In the genomic region with DNA sequence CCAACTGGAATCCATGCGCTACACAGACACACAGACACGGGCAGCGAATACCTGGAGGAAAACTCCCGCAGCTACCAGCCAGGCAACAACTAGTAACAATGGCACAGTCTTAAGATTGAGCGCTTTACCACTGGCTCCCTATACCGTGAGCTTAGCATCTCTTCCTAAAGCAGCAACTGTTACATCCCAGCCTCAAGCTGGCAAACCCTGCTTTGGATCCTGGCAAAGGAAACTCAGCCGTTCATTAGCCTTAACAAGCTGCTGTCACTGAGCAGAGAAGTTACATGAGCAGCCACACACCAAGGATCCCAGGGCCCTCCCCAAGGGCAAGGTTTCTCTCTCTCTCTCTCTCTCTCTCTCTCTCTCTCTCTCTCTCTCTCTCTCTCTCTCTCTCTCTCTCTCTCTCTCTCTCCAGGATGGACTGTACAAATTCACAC, we compare ENCODE assay signal across 8 mouse cellular contexts. TPM values are rescaled to one million over a fixed set of nuclear protein-coding genes. Genes with fewer than 3 reads are reported as not detected.
A peak's percentile ranks its signal among the peaks of the same experiment; 100 is the strongest.
DNase-seq lines count a peak whose midpoint lies in the region; ATAC-seq and TF ChIP-seq lines count a peak whose summit lies in the region.

No protein-coding gene starts in this region.

- peaks cover 22% of the 10 kb centered on the region for H3K4me1 ChIP-seq in bone marrow macrophage, adult 2 months (ENCODE audit: control insufficient read depth, insufficient read depth, low read length)
- H3K4me1 ChIP-seq in forebrain, embryonic 15.5 days = peaks cover 54% of the 10 kb centered on the region
- H3K4me1 ChIP-seq in hindbrain, embryonic 11.5 days (replicated peaks; ENCODE audit: control insufficient read depth, insufficient read depth, low read length) = no peaks in the 10 kb centered on the region; the same call in 1 of the 2 replicates
- H3K4me1 ChIP-seq in stomach, embryonic 15.5 days = peaks cover 11% of the 10 kb centered on the region; the same call in 1 of the 2 replicates

- TF ChIP-seq CTCF in bone marrow macrophage, adult 2 months (IDR thresholded peaks at IDR 0.05; ENCODE audit: low read depth, low read length) = no peak

- H3K27me3 ChIP-seq in forebrain, embryonic 15.5 days = no peaks in the 10 kb centered on the region
- no peaks in the 10 kb centered on the region for H3K27me3 ChIP-seq in hindbrain, embryonic 11.5 days (ENCODE audit: control insufficient read depth, insufficient read depth, low read length)
- no peaks in the 10 kb centered on the region for H3K27me3 ChIP-seq in stomach, embryonic 15.5 days (replicated peaks)

- WGBS in forebrain, embryonic 15.5 days = 2% methylated on average over 7 of the region's 7 CpGs
- 14% methylated on average over 7 of the region's 7 CpGs for WGBS in hindbrain, embryonic 11.5 days
- 79% methylated on average over 7 of the region's 7 CpGs for WGBS in macrophage (ENCODE audit: missing documents)
- 14% methylated on average over 7 of the region's 7 CpGs for WGBS in stomach, embryonic 15.5 days

- no peaks in the 10 kb centered on the region for H3K36me3 ChIP-seq in forebrain, embryonic 15.5 days
- H3K36me3 ChIP-seq in hindbrain, embryonic 11.5 days (ENCODE audit: control insufficient read depth, insufficient read depth, low read length) = no peaks in the 10 kb centered on the region
- no peaks in the 10 kb centered on the region for H3K36me3 ChIP-seq in macrophage (ENCODE audit: inconsistent target)
- H3K36me3 ChIP-seq in stomach, embryonic 15.5 days = no peaks in the 10 kb centered on the region

- DNase-seq in ES-CJ7 (ENCODE audit: low read depth, low spot score) = peak; percentile 9
- DNase-seq in hindbrain, embryonic 11.5 days (ENCODE audit: low spot score) = peak; percentile 49
- peak; percentile 47 to 57 for DNase-seq in layer of hippocampus, postnatal 36 days

- H3K9ac ChIP-seq in forebrain, embryonic 15.5 days (replicated peaks) = peak overlapping the region; percentile 78
- H3K9ac ChIP-seq in hindbrain, embryonic 11.5 days (ENCODE audit: low read depth, low read length) = peak overlapping the region; percentile 88
- peak overlapping the region; percentile 20; the same call in 1 of the 2 replicates for H3K9ac ChIP-seq in stomach, embryonic 15.5 days

- H3K4me3 ChIP-seq in bone marrow macrophage, adult 2 months (ENCODE audit: insufficient read depth, low read length) = peak overlapping the region; percentile 68
- peak overlapping the region; percentile 69 for H3K4me3 ChIP-seq in forebrain, embryonic 15.5 days
- peak overlapping the region; percentile 77 for H3K4me3 ChIP-seq in hindbrain, embryonic 11.5 days (ENCODE audit: low read depth, low read length)
- peak overlapping the region; percentile 80; the same call in 1 of the 2 replicates for H3K4me3 ChIP-seq in macrophage (ENCODE audit: inconsistent target)
- peak overlapping the region; percentile 82 for H3K4me3 ChIP-seq in stomach, embryonic 15.5 days (replicated peaks)

- TF ChIP-seq POLR2A in bone marrow macrophage, adult 2 months (IDR thresholded peaks at IDR 0.05; ENCODE audit: borderline replicate concordance, low read depth, low read length) = no peak

- ATAC-seq in forebrain, embryonic 15.5 days (replicated peaks) = peak; percentile 3; the same call in 1 of the 2 replicates
- ATAC-seq in hindbrain, embryonic 11.5 days (ENCODE audit: low FRiP score) = no peak
- ATAC-seq in stomach, embryonic 15.5 days (ENCODE audit: insufficient read depth, low FRiP score, low read depth) = no peak
- no peak for ATAC-seq in CD4-positive, CD25-positive, alpha-beta regulatory T cell, adult 4 months

- H3K9me3 ChIP-seq in forebrain, embryonic 15.5 days = no peaks in the 10 kb centered on the region
- H3K9me3 ChIP-seq in hindbrain, embryonic 11.5 days (ENCODE audit: control insufficient read depth, low read length) = no peaks in the 10 kb centered on the region
- no peaks in the 10 kb centered on the region for H3K9me3 ChIP-seq in stomach, embryonic 15.5 days

- H3K27ac ChIP-seq in bone marrow macrophage, adult 2 months (ENCODE audit: insufficient read depth, low read depth, low read length) = no peak overlapping the region
- H3K27ac ChIP-seq in forebrain, embryonic 15.5 days (replicated peaks) = peak overlapping the region; percentile 100
- H3K27ac ChIP-seq in hindbrain, embryonic 11.5 days (ENCODE audit: low read depth, low read length) = peak overlapping the region; percentile 100
- H3K27ac ChIP-seq in macrophage = peak overlapping the region; percentile 95
- H3K27ac ChIP-seq in stomach, embryonic 15.5 days = peak overlapping the region; percentile 100

- H3K4me2 ChIP-seq in forebrain, embryonic 15.5 days (replicated peaks) = peak overlapping the region; percentile 63
- H3K4me2 ChIP-seq in hindbrain, embryonic 11.5 days (replicated peaks; ENCODE audit: low read depth, low read length) = peak overlapping the region; percentile 69
- H3K4me2 ChIP-seq in stomach, embryonic 15.5 days = peak overlapping the region; percentile 57

- peaks cover 66% of the 10 kb centered on the region for H3K79me2 ChIP-seq in macrophage (ENCODE audit: inconsistent target)

RNA-seq across cellular contexts. Expression of a gene that starts 2.7 kb away (rescaled TPM):
- polyA plus RNA-seq in bone marrow macrophage, adult 2 months (2012; ENCODE audit: insufficient read depth, insufficient read length, missing spikeins) = 8.0 and 11.8 TPM in 2 replicates
- 125 and 126 TPM in 2 replicates for polyA plus RNA-seq in forebrain, embryonic 15.5 days (2015; fragmentation: Nextera tagmentation; extraction: Ambion mirVana)
- 31.4 and 33.6 TPM in 2 replicates for polyA plus RNA-seq in hindbrain, embryonic 11.5 days (2014; fragmentation: Nextera tagmentation; extraction: Ambion mirVana)
- total RNA-seq in layer of hippocampus, postnatal 36 days (2021) = 10 to 100 TPM; 31.7 to 31.8 TPM
- total RNA-seq in macrophage (2018; cell fraction: chromatin; rRNA removed) = 100 to 1,000 TPM in 12 of 26 experiments, 10 to 100 TPM in 14; 21.2 to 321 (median 51.0) TPM
- 10 to 100 TPM in 12 of 26 experiments, 1 to 10 TPM in 14; 5.5 to 83.8 (median 9.3) TPM for total RNA-seq in macrophage (2018; cell fraction: cytosol; rRNA removed)
- 100 to 1,000 TPM in 10 of 26 experiments, 10 to 100 TPM in 16; 18.5 to 284 (median 66.2) TPM for total RNA-seq in macrophage (2018; cell fraction: nucleus; rRNA removed)
- polyA plus RNA-seq in macrophage (2018) = 4.3 to 10.1 TPM (median 10.1 TPM) in 3 replicates
- 21.5 and 24.2 TPM in 2 replicates for polyA plus RNA-seq in stomach, embryonic 15.5 days (2015; fragmentation: Nextera tagmentation; extraction: Ambion mirVana)
- polyA plus RNA-seq in CD4-positive, CD25-positive, alpha-beta regulatory T cell, adult 4 months (2017; shearing (Covaris generic)) = 10 to 100 TPM; 30.0 to 36.1 TPM

Comparison
In these comparisons a context has a peak if more than half of its experiments do, and no peak if none do; other contexts are left out.
1. H3K9ac ChIP-seq: peak in every context shown above with its lines; median percentile 88 in hindbrain, embryonic 11.5 days; 78 in forebrain, embryonic 15.5 days; 20 in stomach, embryonic 15.5 days.